Mouse (Mus musculus) gastrocnemius, postnatal 14 days (tissue): ENCODE measurements around the gene Gpr18. TPM values are rescaled to one million over a fixed set of nuclear protein-coding genes. Genes with fewer than 3 reads are reported as not detected.
A peak's percentile ranks its signal among the peaks of the same experiment; 100 is the strongest.

Source experiments
- DNase-seq: peaks from one replicate; pipeline ENCODE4 v3.0.0; 2021; ENCODE audit warnings: mixed read lengths
- intact Hi-C: fragments of 180-260 bp; cut with DNase I; formaldehyde crosslinking; loops from one replicate; pipeline ENCODE4 v1.15.1; 2025; ENCODE audit warnings: low total_unique reads
- total RNA-seq, 2 experiments: library from RNA; stranded (reverse); gene quantifications; 2 replicates each; pipeline ENCODE4 v1.2.3; 2021

Gene Gpr18
- total RNA-seq, 2 experiments from 2014 or later, result not detected

- DNase-seq, result peak; percentile 66
- intact Hi-C loops, result loop anchor here (5.0 kb wide), 2 partner anchors 52 to 197 kb away; partner anchors contain the start of gene Gpr18
Measured at GRCm38 (mm10) chr14:121865162-121865561, 50.4 kb downstream of the Gpr18 start.

Other genes with a start within 250 kb of the Gpr18 start
- 10 to 100 TPM; 23.3 to 29.3 TPM for gene Dock9, start 117.9 kb downstream of the Gpr18 start, total RNA-seq
- 10 to 100 TPM; 18.2 to 20.8 TPM for gene Ubac2, start 37.2 kb downstream of the Gpr18 start, total RNA-seq
- 1 to 10 TPM in 1 of 2 experiments, under 1 TPM in 1; 0.64 to 1.3 TPM for gene Gpr183, start 49.4 kb upstream of the Gpr18 start, total RNA-seq
- not detected for gene Timm8a2, start 118.9 kb upstream of the Gpr18 start, total RNA-seq
- 10 to 100 TPM; 63.2 to 64.1 TPM for gene Tm9sf2, start 191.3 kb upstream of the Gpr18 start, total RNA-seq